Mouse (Mus musculus) cerebellum, adult 2 months (tissue): ENCODE results near the gene Trim2.

Experiments used
- CTCF ChIP-seq: fragments of 200-500 bp; IDR thresholded peaks from 2 replicates; pipeline ENCODE4 v1.5.1; 2011; ENCODE audit warnings: low read depth, mild to moderate bottlenecking, control low read depth, low read length, moderate library complexity, borderline replicate concordance; ENCODE audit not compliant: insufficient read depth
- POLR2A ChIP-seq: fragments of 200-500 bp; IDR thresholded peaks from 2 replicates; pipeline ENCODE4 v1.6.1; 2011; ENCODE audit warnings: low read length, control low read depth, borderline replicate concordance; ENCODE audit not compliant: insufficient read depth

GRCm38 (mm10) chr3:84292238-84292637 lies 14.4 kb downstream of the Trim2 start:
- no peak for TF ChIP-seq CTCF
- no peak for TF ChIP-seq POLR2A
